Comparison of ENCODE assay signal across 20 mouse cellular contexts in genomic region chr13:100545510-100545909, GRCm38 (mm10). TPM values are rescaled to one million over a fixed set of nuclear protein-coding genes. Genes with fewer than 3 reads are reported as not detected.
DNase-seq lines count a peak whose midpoint lies in the region; TF ChIP-seq lines count a peak whose summit lies in the region.
"Had no signal": no experiment of that assay in that cellular context is flagged by ENCODE, and none has a peak within 500 bp of the region (broad histone marks: within the 10 kb centered on the region; RNA-seq: fewer than 3 reads in every experiment).

No protein-coding gene starts in this region.

- H3K4me1 ChIP-seq in cerebellum, adult 2 months (ENCODE audit: control insufficient read depth, insufficient read depth, low read length), result no peaks in the 10 kb centered on the region; the same call in 1 of the 2 replicates
- H3K4me1 ChIP-seq in small intestine, adult 2 months (ENCODE audit: control insufficient read depth, insufficient read depth, insufficient read length, low read length), result peaks cover 16% of the 10 kb centered on the region; the same call in 1 of the 2 replicates
- H3K4me1 ChIP-seq: embryonic facial prominence, embryonic 15.5 days; hindbrain, embryonic 12.5 days; midbrain, embryonic 12.5 days; neural tube, embryonic 15.5 days had no signal

- peak overlapping the region; percentile 23 for H3K4me3 ChIP-seq in cerebellum, adult 2 months (replicated peaks; ENCODE audit: insufficient read depth, low read depth, low read length)
- H3K4me3 ChIP-seq in small intestine, adult 2 months (ENCODE audit: low read depth, low read length), result no peak overlapping the region
- H3K4me3 ChIP-seq: embryonic facial prominence, embryonic 15.5 days; hindbrain, embryonic 12.5 days; lung, embryonic 15.5 days; midbrain, embryonic 12.5 days; myocyte; neural tube, embryonic 15.5 days had no signal

- DNase-seq in cerebellum, adult 2 months, result peak in 1 of 2 experiments; percentile 65
- DNase-seq in cerebellum, adult 8-10 months, result no peak
- peak; percentile 5 for DNase-seq in layer of hippocampus, adult 11-12 months (ENCODE audit: low spot score)
- DNase-seq in layer of hippocampus, adult 9-10 months (ENCODE audit: low spot score), result no peak
- peak; percentile 55 for DNase-seq in brain, embryonic 14.5 days (ENCODE audit: low read depth)
- DNase-seq in Muller cell, postnatal 12 days (ENCODE audit: inconsistent ontology term), result no peak
- DNase-seq in adrenal gland, postnatal 25 days, result no peak
- DNase-seq: adrenal gland, postnatal 10 days; embryo, embryonic 11 days; gastrocnemius, postnatal 10 days; heart, adult 18-20 months; left cerebral cortex, postnatal 4 days; thymus, postnatal 4 days had no signal

- no peaks in the 10 kb centered on the region for H3K27me3 ChIP-seq in cerebellum, adult 2 months (ENCODE audit: control insufficient read depth, insufficient read depth, low read length)
- H3K27me3 ChIP-seq in small intestine, adult 2 months (ENCODE audit: control insufficient read depth, insufficient read depth, low read length), result no peaks in the 10 kb centered on the region

- no peak for TF ChIP-seq POLR2A in cerebellum, adult 2 months (IDR thresholded peaks at IDR 0.05; ENCODE audit: borderline replicate concordance, insufficient read depth, low read length)
- TF ChIP-seq POLR2A in brain, embryonic 14.5 days (IDR thresholded peaks at IDR 0.05; ENCODE audit: borderline replicate concordance, extremely low read depth, insufficient read depth, insufficient read length, poor library complexity, severe bottlenecking), result no peak
- no peak for TF ChIP-seq POLR2A in small intestine, adult 2 months (IDR thresholded peaks at IDR 0.05; ENCODE audit: low read depth, low read length)

- WGBS in cerebellum, adult 2 months, result 8% methylated on average over 3 of the region's 3 CpGs
- WGBS in small intestine, adult 2 months, result 18% methylated on average over 3 of the region's 3 CpGs

- peaks cover 2% of the 10 kb centered on the region for H3K36me3 ChIP-seq in small intestine, adult 2 months (ENCODE audit: control insufficient read depth, insufficient read depth, low read length)
- H3K36me3 ChIP-seq: embryonic facial prominence, embryonic 15.5 days; hindbrain, embryonic 12.5 days; lung, embryonic 15.5 days; midbrain, embryonic 12.5 days; neural tube, embryonic 15.5 days had no signal

- no peak for TF ChIP-seq CTCF in cerebellum, adult 2 months (IDR thresholded peaks at IDR 0.05; ENCODE audit: borderline replicate concordance, insufficient read depth, low read depth, low read length)
- TF ChIP-seq CTCF in brain, embryonic 14.5 days (IDR thresholded peaks at IDR 0.05; ENCODE audit: borderline replicate concordance, extremely low read depth, insufficient read depth, insufficient read length), result no peak
- no peak for TF ChIP-seq CTCF in small intestine, adult 2 months (IDR thresholded peaks at IDR 0.05; ENCODE audit: extremely low read depth, insufficient read length, insufficient replicate concordance, low read depth, low read length)

- H3K27ac ChIP-seq in cerebellum, adult 2 months (ENCODE audit: insufficient read depth, low read length), result no peak overlapping the region; the same call in 1 of the 2 replicates
- peak overlapping the region; percentile 71 for H3K27ac ChIP-seq in small intestine, adult 2 months (ENCODE audit: insufficient read depth, low read depth, low read length)
- H3K27ac ChIP-seq: embryonic facial prominence, embryonic 15.5 days; hindbrain, embryonic 12.5 days; lung, embryonic 15.5 days; midbrain, embryonic 12.5 days; neural tube, embryonic 15.5 days had no signal

RNA-seq across cellular contexts. Expression of gene Ocln, which starts 7.0 kb away (rescaled TPM):
- 14.8 and 16.0 TPM in 2 replicates for polyA plus RNA-seq in cerebellum, adult 2 months (2012; rRNA removed)
- 2.3 and 4.1 TPM in 2 replicates for polyA plus RNA-seq in brain, embryonic 14.5 days (2012; rRNA removed)
- 7.4 and 23.3 TPM in 2 replicates for polyA plus RNA-seq in small intestine, adult 2 months (2012; rRNA removed)
- total RNA-seq in adrenal gland, postnatal 25 days (2021), result 9.5 and 10.7 TPM in 2 replicates

RNA-seq across cellular contexts. Expression of gene Gtf2h2, which starts 53.1 kb away (rescaled TPM):
- 67.1 and 73.0 TPM in 2 replicates for polyA plus RNA-seq in cerebellum, adult 2 months (2012; rRNA removed)
- 61.3 and 80.8 TPM in 2 replicates for polyA plus RNA-seq in brain, embryonic 14.5 days (2012; rRNA removed)
- polyA plus RNA-seq in small intestine, adult 2 months (2012; rRNA removed), result 4.3 and 9.1 TPM in 2 replicates
- total RNA-seq in adrenal gland, postnatal 25 days (2021), result 37.6 and 39.8 TPM in 2 replicates

Comparison
In these comparisons a context has a peak if more than half of its experiments do, and no peak if none do; other contexts are left out.
1. DNase-seq: peak in layer of hippocampus, adult 11-12 months (single experiment) and brain, embryonic 14.5 days (single experiment); none in cerebellum, adult 8-10 months (single experiment), layer of hippocampus, adult 9-10 months (single experiment), Muller cell, postnatal 12 days (single experiment) and adrenal gland, postnatal 25 days (single experiment).